Mouse (Mus musculus) hindbrain, embryonic 14.5 days (tissue): ENCODE results near the gene Lhfpl2. TPM values are rescaled to one million over a fixed set of nuclear protein-coding genes. Genes with fewer than 3 reads are reported as not detected.

Experiments
- ATAC-seq: fragments of 200-750 bp; cut with Nextera tagmentation; 2 replicates; pipeline ENCODE4 v1.8.0; 2017; ENCODE audit warnings: moderate number of reproducible peaks, mild to moderate bottlenecking, moderate TSS enrichment, moderate library complexity; ENCODE audit not compliant: low FRiP score
- DNase-seq: peaks from one replicate; pipeline ENCODE4 v3.0.0-alpha.2; 2015; ENCODE audit warnings: low spot score
- H3K27ac ChIP-seq: fragments of 300-500 bp; sonication (generic); 2 replicates; pipeline ENCODE4 v1.5.1; 2014; ENCODE audit warnings: mild to moderate bottlenecking, moderate library complexity
- H3K27me3 ChIP-seq: fragments of 300-500 bp; sonication (generic); 2 replicates; pipeline ENCODE4 v1.6.1; 2014; ENCODE audit warnings: mild to moderate bottlenecking, low read length, mixed read lengths; ENCODE audit not compliant: control insufficient read depth, insufficient read depth
- H3K36me3 ChIP-seq: fragments of 300-500 bp; sonication (generic); replicated peaks from 2 replicates; pipeline ENCODE4 v1.6.1; 2014; ENCODE audit not compliant: control insufficient read depth, insufficient read depth
- H3K4me1 ChIP-seq: fragments of 300-500 bp; sonication (generic); replicated peaks from 2 replicates; pipeline ENCODE4 v1.6.1; 2014; ENCODE audit warnings: antibody characterized with exemption, low read length, mixed read lengths; ENCODE audit not compliant: control insufficient read depth, insufficient read depth
- H3K4me2 ChIP-seq: fragments of 300-500 bp; sonication (generic); replicated peaks from 2 replicates; pipeline ENCODE4 v1.6.1; 2014; ENCODE audit warnings: mild to moderate bottlenecking, moderate library complexity
- H3K4me3 ChIP-seq: fragments of 300-500 bp; sonication (generic); replicated peaks from 2 replicates; pipeline ENCODE4 v1.5.1; 2014; ENCODE audit warnings: mild to moderate bottlenecking, low read length
- H3K9ac ChIP-seq: fragments of 300-500 bp; sonication (generic); 2 replicates; pipeline ENCODE4 v1.6.1; 2014
- H3K9me3 ChIP-seq: fragments of 300-500 bp; sonication (generic); 2 replicates; pipeline ENCODE4 v1.6.1; 2016; ENCODE audit warnings: low read length; ENCODE audit not compliant: control insufficient read depth
- WGBS: fragments of 180-500 bp; shearing (Covaris S2); extraction: QIAGEN DNeasy Blood & Tissue Kit; methylation state at CpG from one replicate; pipeline ENCODE4 v1.1.7; 2014; 5-methylcytosine and 5-hydroxymethylcytosine counted together
- polyA plus RNA-seq: library from polyadenylated mRNA; unstranded; fragments of >200 nt; fragmentation: Nextera tagmentation; extraction: Ambion mirVana; gene quantifications from 2 replicates; pipeline ENCODE4 v1.2.1, GENCODE M21; 2014

The Lhfpl2 gene
- polyA plus RNA-seq, 1 experiment from 2014 or later = 21.3 TPM

GRCm38 (mm10) chr13:94073716-94074115 is 16.1 kb downstream of the Lhfpl2 start:
- no peaks in the 10 kb centered on the region for H3K9me3 ChIP-seq
- peaks cover 10% of the 10 kb centered on the region for H3K4me1 ChIP-seq
- H3K27me3 ChIP-seq = peaks cover 40% of the 10 kb centered on the region
- no peak overlapping the region for H3K4me2 ChIP-seq
- ATAC-seq = no peak
- no peaks in the 10 kb centered on the region for H3K36me3 ChIP-seq
- DNase-seq = no peak
- no peak overlapping the region for H3K9ac ChIP-seq
- no peak overlapping the region for H3K4me3 ChIP-seq
- no peak overlapping the region for H3K27ac ChIP-seq
- WGBS = 61% methylated on average over 5 of the region's 5 CpGs

- H3K9ac ChIP-seq = no peak overlapping the region
- DNase-seq = no peak
- H3K4me2 ChIP-seq = no peak overlapping the region
- no peak overlapping the region for H3K4me3 ChIP-seq
- peaks cover 10% of the 10 kb centered on the region for H3K4me1 ChIP-seq
- H3K27me3 ChIP-seq = peaks cover 38% of the 10 kb centered on the region
- no peaks in the 10 kb centered on the region for H3K9me3 ChIP-seq
- 81% methylated on average over 1 of the region's 1 CpGs for WGBS
- ATAC-seq = no peak
- H3K36me3 ChIP-seq = no peaks in the 10 kb centered on the region
- no peak overlapping the region for H3K27ac ChIP-seq
Measured at GRCm38 (mm10) chr13:94075181-94075580, 17.6 kb downstream of the Lhfpl2 start.

- Histone ChIP-seq H3K9ac (no peak overlapping the region), H3K4me2 (no peak overlapping the region), H3K4me3 (no peak overlapping the region), H3K9me3 (no peaks in the 10 kb centered on the region), H3K27me3 (peaks cover 26% of the 10 kb centered on the region), H3K27ac (no peak overlapping the region), H3K36me3 (no peaks in the 10 kb centered on the region), H3K4me1 (peaks cover 10% of the 10 kb centered on the region)
- WGBS = 37% methylated on average over 14 of the region's 14 CpGs
- ATAC-seq (no peak), DNase-seq (no peak)
Measured at GRCm38 (mm10) chr13:94077136-94078018, 19.8 kb downstream of the Lhfpl2 start.

- Histone ChIP-seq H3K36me3 (no peaks in the 10 kb centered on the region), H3K27ac (no peak overlapping the region), H3K27me3 (peaks cover 5% of the 10 kb centered on the region; the same call in 1 of the 2 replicates), H3K4me3 (no peak overlapping the region), H3K4me2 (no peak overlapping the region), H3K9me3 (no peaks in the 10 kb centered on the region), H3K9ac (no peak overlapping the region), H3K4me1 (no peaks in the 10 kb centered on the region; the same call in 1 of the 2 replicates)
- DNase-seq (no peak), ATAC-seq (no peak)
- WGBS = 42% methylated on average over 8 of the region's 8 CpGs
Measured at GRCm38 (mm10) chr13:94083196-94083595, 25.6 kb downstream of the Lhfpl2 start.

- peak; percentile 57 for DNase-seq
- peak; percentile 76 for ATAC-seq
Measured at GRCm38 (mm10) chr13:94084220-94085126, 26.9 kb downstream of the Lhfpl2 start.

GRCm38 (mm10) chr13:94086090-94086808 is 28.7 kb downstream of the Lhfpl2 start:
- no peak for ATAC-seq
- WGBS = 89% methylated on average over 12 of the region's 12 CpGs
- no peak for DNase-seq
- no peaks in the 10 kb centered on the region for H3K9me3 ChIP-seq
- H3K4me1 ChIP-seq = no peaks in the 10 kb centered on the region; the same call in 1 of the 2 replicates
- H3K9ac ChIP-seq = no peak overlapping the region
- no peak overlapping the region for H3K27ac ChIP-seq
- no peak overlapping the region for H3K4me3 ChIP-seq
- 0 out of 2 replicates have a peak, but pooled peaks cover 4% of the 10 kb centered on the region for H3K27me3 ChIP-seq
- no peaks in the 10 kb centered on the region for H3K36me3 ChIP-seq
- H3K4me2 ChIP-seq = no peak overlapping the region

More at GRCm38 (mm10) chr13:94084220-94085126, 26.9 kb downstream of the Lhfpl2 start:
- Histone ChIP-seq H3K27ac (no peak overlapping the region), H3K9me3 (no peaks in the 10 kb centered on the region), H3K36me3 (no peaks in the 10 kb centered on the region), H3K9ac (no peak overlapping the region), H3K27me3 (no peaks in the 10 kb centered on the region), H3K4me1 (no peaks in the 10 kb centered on the region; the same call in 1 of the 2 replicates), H3K4me3 (no peak overlapping the region), H3K4me2 (no peak overlapping the region)
- 56% methylated on average over 15 of the region's 15 CpGs for WGBS

- WGBS = 44% methylated on average over 9 of the region's 9 CpGs
- Histone ChIP-seq H3K27ac (no peak overlapping the region), H3K9ac (no peak overlapping the region), H3K4me1 (no peaks in the 10 kb centered on the region; the same call in 1 of the 2 replicates), H3K4me2 (no peak overlapping the region), H3K4me3 (no peak overlapping the region), H3K27me3 (0 out of 2 replicates have a peak, but pooled peaks cover 4% of the 10 kb centered on the region), H3K9me3 (no peaks in the 10 kb centered on the region), H3K36me3 (no peaks in the 10 kb centered on the region)
- peak; percentile 52 for DNase-seq
- ATAC-seq = 0 out of 2 replicates have a peak, but pooled peaks have one; percentile 47
Measured at GRCm38 (mm10) chr13:94087061-94087460, 29.5 kb downstream of the Lhfpl2 start.

- Histone ChIP-seq H3K9me3 (no peaks in the 10 kb centered on the region), H3K4me3 (no peak overlapping the region), H3K4me2 (no peak overlapping the region), H3K36me3 (no peaks in the 10 kb centered on the region), H3K27ac (no peak overlapping the region), H3K4me1 (no peaks in the 10 kb centered on the region; the same call in 1 of the 2 replicates), H3K27me3 (0 out of 2 replicates have a peak, but pooled peaks cover 4% of the 10 kb centered on the region), H3K9ac (no peak overlapping the region)
- ATAC-seq (no peak), DNase-seq (no peak)
- WGBS = 87% methylated on average over 9 of the region's 9 CpGs
Measured at GRCm38 (mm10) chr13:94088788-94089187, 31.2 kb downstream of the Lhfpl2 start.
